Mouse (Mus musculus) heart, embryonic 15.5 days (tissue): ENCODE measurements around the gene Ankrd37. TPM values are rescaled to one million over a fixed set of nuclear protein-coding genes. Genes with fewer than 3 reads are reported as not detected.
A peak's percentile ranks its signal among the peaks of the same experiment; 100 is the strongest.

Experiments
- ATAC-seq: fragments of 200-750 bp; cut with Nextera tagmentation; replicated peaks from 2 replicates; pipeline ENCODE4 v1.8.0; 2017; ENCODE audit warnings: low read depth, moderate TSS enrichment; ENCODE audit not compliant: insufficient number of reproducible peaks, insufficient read depth, low FRiP score
- H3K27ac ChIP-seq: fragments of 300-500 bp; sonication (generic); 2 replicates; pipeline ENCODE4 v1.5.1; 2015; ENCODE audit warnings: mild to moderate bottlenecking, inconsistent platforms
- H3K27me3 ChIP-seq: fragments of 300-500 bp; sonication (generic); 2 replicates; pipeline ENCODE4 v1.6.1; 2015; ENCODE audit warnings: inconsistent platforms
- H3K36me3 ChIP-seq: fragments of 300-500 bp; sonication (generic); 2 replicates; pipeline ENCODE4 v1.6.1; 2015; ENCODE audit warnings: mild to moderate bottlenecking, inconsistent platforms
- H3K4me1 ChIP-seq: fragments of 300-500 bp; sonication (generic); replicated peaks from 2 replicates; pipeline ENCODE4 v1.6.1; 2015; ENCODE audit warnings: inconsistent platforms
- H3K4me2 ChIP-seq: fragments of 300-500 bp; sonication (generic); 2 replicates; pipeline ENCODE4 v1.6.1; 2015; ENCODE audit warnings: inconsistent platforms, mild to moderate bottlenecking, moderate library complexity
- H3K4me3 ChIP-seq: fragments of 300-500 bp; sonication (generic); 2 replicates; pipeline ENCODE4 v1.5.1; 2015; ENCODE audit warnings: mild to moderate bottlenecking, inconsistent platforms
- H3K9ac ChIP-seq: fragments of 300-500 bp; sonication (generic); 2 replicates; pipeline ENCODE4 v1.6.1; 2015; ENCODE audit warnings: mild to moderate bottlenecking, inconsistent platforms
- H3K9me3 ChIP-seq: fragments of 300-500 bp; sonication (generic); replicated peaks from 2 replicates; pipeline ENCODE4 v1.6.1; 2016; ENCODE audit warnings: inconsistent platforms
- WGBS: fragments of 180-500 bp; shearing (Covaris S2); methylation state at CpG from one replicate; pipeline ENCODE4 v1.1.7; 2015; ENCODE audit warnings: mixed read lengths; 5-methylcytosine and 5-hydroxymethylcytosine counted together
- polyA plus RNA-seq: library from polyadenylated mRNA; unstranded; fragments of >200 nt; fragmentation: Nextera tagmentation; extraction: Ambion mirVana; gene quantifications from 2 replicates; pipeline ENCODE4 v1.2.1, GENCODE M21; 2015

The Ankrd37 gene
- polyA plus RNA-seq, 1 experiment from 2014 or later: 19.6 TPM

GRCm38 (mm10) chr8:45973988-45974505 lies 31.5 kb downstream of the Ankrd37 start:
- Histone ChIP-seq H3K9ac (no peak overlapping the region), H3K4me1 (peaks cover 13% of the 10 kb centered on the region), H3K4me2 (peak overlapping the region; percentile 68), H3K27ac (no peak overlapping the region; the same call in 1 of the 2 replicates), H3K4me3 (peak overlapping the region; percentile 59; the same call in 1 of the 2 replicates), H3K36me3 (peaks cover 8% of the 10 kb centered on the region; the same call in 1 of the 2 replicates), H3K27me3 (no peaks in the 10 kb centered on the region), H3K9me3 (no peaks in the 10 kb centered on the region)
- ATAC-seq: no peak
- WGBS: 68% methylated on average over 8 of the region's 8 CpGs

- H3K27me3 ChIP-seq: no peaks in the 10 kb centered on the region
- no peaks in the 10 kb centered on the region; the same call in 1 of the 2 replicates for H3K36me3 ChIP-seq
- no peak for ATAC-seq
- H3K27ac ChIP-seq: no peak overlapping the region
- no peak overlapping the region for H3K4me2 ChIP-seq
- no peaks in the 10 kb centered on the region for H3K9me3 ChIP-seq
- H3K4me1 ChIP-seq: peaks cover 8% of the 10 kb centered on the region
- no peak overlapping the region for H3K9ac ChIP-seq
- WGBS: 92% methylated on average over 12 of the region's 12 CpGs
- no peak overlapping the region for H3K4me3 ChIP-seq
Observed at GRCm38 (mm10) chr8:45970894-45971293, 34.6 kb downstream of the Ankrd37 start.

GRCm38 (mm10) chr8:45950622-45951021 lies 54.9 kb downstream of the Ankrd37 start:
- no peak for ATAC-seq
- Histone ChIP-seq H3K27me3 (no peaks in the 10 kb centered on the region), H3K36me3 (no peaks in the 10 kb centered on the region), H3K4me3 (no peak overlapping the region), H3K27ac (no peak overlapping the region), H3K4me2 (no peak overlapping the region), H3K4me1 (no peaks in the 10 kb centered on the region), H3K9me3 (no peaks in the 10 kb centered on the region), H3K9ac (no peak overlapping the region)
- 55% methylated on average over 2 of the region's 2 CpGs for WGBS

Other genes with a start within 250 kb of the Ankrd37 start
- gene Pdlim3, start 120.2 kb downstream of the Ankrd37 start, polyA plus RNA-seq: 148 and 174 TPM in 2 replicates
- not detected in 2 replicates for gene Ccdc110, start 71.1 kb downstream of the Ankrd37 start, polyA plus RNA-seq
- gene 1700029J07Rik, start 30.5 kb downstream of the Ankrd37 start, polyA plus RNA-seq: 3.0 and 3.2 TPM in 2 replicates
- 50.0 and 51.7 TPM in 2 replicates for gene Ufsp2, start 30.2 kb downstream of the Ankrd37 start, polyA plus RNA-seq
- 0.76 and 1.1 TPM in 2 replicates for gene Lrp2bp, start 6.4 kb downstream of the Ankrd37 start, polyA plus RNA-seq
- gene Cfap97, start 146.1 kb upstream of the Ankrd37 start, polyA plus RNA-seq: 16.2 and 20.5 TPM in 2 replicates
- 3.1 and 4.3 TPM in 2 replicates for gene Snx25, start 146.5 kb upstream of the Ankrd37 start, polyA plus RNA-seq
- 2,014 and 2,378 TPM in 2 replicates for gene Slc25a4, start 205.6 kb upstream of the Ankrd37 start, polyA plus RNA-seq